Mouse (Mus musculus) spleen, embryonic (tissue): ENCODE results near the gene Igsf21.

ENCODE experiments used
- CTCF ChIA-PET: fragments of 350-600 bp; sonication (Branson Sonifier 250); formaldehyde crosslinking; loops from one replicate; lab custom pipeline; 2022; lab: Charles Lee

Igsf21 gene

GRCm38 (mm10) chr4:140143884-140144525 is 102.6 kb downstream of the Igsf21 start:
- CTCF ChIA-PET: no interaction called here

GRCm38 (mm10) chr4:140143178-140143577 is 103.4 kb downstream of the Igsf21 start:
- CTCF ChIA-PET: no interaction called here

DNA sequence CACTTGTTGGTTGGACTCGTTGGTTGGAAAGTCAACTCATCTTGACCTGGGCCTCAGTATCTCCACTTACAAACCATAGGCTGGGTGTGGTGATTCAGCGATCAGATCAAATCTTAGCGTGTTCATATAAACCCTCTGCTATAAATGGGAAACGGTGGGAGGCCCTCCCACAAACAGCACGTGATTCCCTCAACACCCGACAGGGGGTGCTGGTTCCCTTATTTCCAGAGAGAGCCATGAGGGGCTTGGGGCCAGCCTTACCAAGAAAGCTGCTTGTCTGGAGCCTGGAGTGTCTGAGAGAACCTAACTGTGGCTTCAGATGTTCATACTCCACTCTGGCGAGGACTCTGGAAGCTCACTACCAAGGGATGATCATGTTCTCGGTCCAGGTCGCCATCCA is 106.1 kb downstream of the Igsf21 start:
- CTCF ChIA-PET: no interaction called here

DNA sequence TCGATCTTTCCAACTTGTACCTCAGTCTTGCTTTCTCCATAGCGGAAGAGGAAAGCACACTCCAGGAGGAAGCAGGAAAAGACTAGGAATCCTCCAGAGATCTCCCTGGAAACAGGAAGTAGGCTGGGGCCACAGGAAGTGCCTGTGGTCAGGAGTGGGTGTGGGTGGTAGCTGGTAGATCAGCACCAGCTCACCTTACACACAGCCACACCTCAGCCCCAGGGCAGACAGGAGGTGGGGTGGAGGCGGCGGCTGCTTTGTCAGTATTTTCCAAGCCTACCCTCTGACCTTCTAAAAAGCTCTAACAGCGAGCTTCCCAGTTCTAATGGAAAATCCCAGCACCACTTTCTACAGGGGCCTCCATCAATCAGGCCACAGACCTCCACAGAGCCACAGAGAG is 107.7 kb downstream of the Igsf21 start:
- CTCF ChIA-PET: no interaction called here

GRCm38 (mm10) chr4:140131625-140132321 is 114.8 kb downstream of the Igsf21 start:
- CTCF ChIA-PET: no interaction called here

GRCm38 (mm10) chr4:140131201-140131600 is 115.4 kb downstream of the Igsf21 start:
- CTCF ChIA-PET: no interaction called here

- CTCF ChIA-PET: no interaction called here
Measured at GRCm38 (mm10) chr4:140129553-140130275, 116.9 kb downstream of the Igsf21 start.

- CTCF ChIA-PET: no interaction called here
Measured at GRCm38 (mm10) chr4:140128116-140128515, 118.5 kb downstream of the Igsf21 start.

DNA sequence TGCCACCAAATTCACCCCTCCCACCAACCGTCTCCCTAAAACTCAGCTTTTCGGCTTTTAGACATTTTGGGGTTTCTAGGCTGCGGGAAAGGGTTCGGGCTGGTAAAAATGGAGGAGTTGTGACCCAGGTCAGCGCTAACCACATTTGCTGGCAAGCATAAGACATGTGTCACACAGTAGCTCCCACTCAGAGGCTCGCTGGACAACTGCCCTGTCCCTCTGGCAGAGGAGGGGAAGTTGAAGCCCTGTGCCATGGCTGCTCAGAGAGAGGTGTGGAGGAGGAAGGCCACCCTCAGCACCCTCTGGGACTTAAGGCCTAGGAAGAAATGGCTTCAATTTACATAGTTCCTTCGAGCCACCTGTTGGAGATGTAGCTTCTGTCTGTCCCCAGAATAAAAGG is 120.8 kb downstream of the Igsf21 start:
- CTCF ChIA-PET: no interaction called here

DNA sequence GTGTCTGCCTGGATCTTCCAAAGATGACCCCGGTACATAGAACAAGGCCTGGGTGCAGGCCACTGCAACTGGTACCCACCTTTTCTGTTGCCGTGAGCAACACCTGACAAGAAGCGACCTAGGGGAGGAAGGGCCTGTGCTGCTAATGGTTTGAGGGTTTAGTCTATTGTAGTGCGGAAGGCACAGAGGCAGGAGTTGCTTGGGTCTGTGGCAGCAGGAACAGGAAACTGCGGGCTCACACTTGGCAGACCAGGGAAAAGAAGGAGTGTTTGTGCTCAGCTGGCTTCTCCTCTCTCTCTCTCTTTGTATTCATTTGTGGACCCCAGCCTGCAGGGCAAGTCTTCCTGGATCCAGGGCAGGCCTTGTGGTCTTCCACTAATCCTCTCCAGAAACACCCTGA is 124.0 kb downstream of the Igsf21 start:
- CTCF ChIA-PET: no interaction called here

DNA sequence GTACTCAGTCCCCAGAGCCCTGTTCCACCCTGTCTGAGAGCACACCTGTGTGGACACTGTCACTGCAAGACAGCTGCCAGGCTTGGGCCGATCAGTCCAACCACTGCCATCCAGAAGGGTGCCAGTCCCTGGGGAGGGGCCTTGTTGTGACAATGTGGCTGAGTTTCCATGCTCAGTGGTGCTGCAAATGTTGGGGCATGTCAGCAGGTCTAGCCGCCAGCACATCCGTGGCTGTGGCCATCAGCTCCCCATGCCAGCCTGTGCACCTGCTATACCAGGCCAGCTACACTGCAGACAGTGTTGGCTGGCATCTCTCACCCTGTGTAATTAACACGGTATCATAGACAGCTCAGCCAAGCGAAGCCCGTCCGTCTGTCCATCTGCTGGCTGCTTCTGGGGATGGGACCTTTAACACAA is 129.3 kb downstream of the Igsf21 start:
- CTCF ChIA-PET: no interaction called here

- CTCF ChIA-PET: no interaction called here
Measured at GRCm38 (mm10) chr4:140115756-140116155, 130.8 kb downstream of the Igsf21 start.

DNA sequence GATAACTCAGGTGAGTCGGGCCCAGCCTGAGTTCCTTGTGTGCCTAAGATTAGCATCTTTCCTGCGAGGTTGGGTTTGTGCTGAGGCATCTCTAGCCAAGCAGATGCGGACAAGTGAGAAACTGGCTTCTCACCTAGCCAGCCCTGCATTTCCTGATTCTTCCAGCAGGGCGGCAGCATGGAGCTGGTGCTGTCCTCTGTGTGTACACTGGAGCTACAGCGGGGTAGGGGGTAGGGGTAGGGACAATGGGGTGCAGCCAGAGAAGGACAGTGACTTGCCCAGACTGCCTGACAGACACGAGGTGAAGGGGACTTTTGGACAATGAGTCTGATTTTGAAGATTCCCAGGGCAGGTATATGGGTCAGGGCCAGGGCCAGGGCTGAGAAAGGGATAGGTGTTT is 131.5 kb downstream of the Igsf21 start:
- CTCF ChIA-PET: no interaction called here

DNA sequence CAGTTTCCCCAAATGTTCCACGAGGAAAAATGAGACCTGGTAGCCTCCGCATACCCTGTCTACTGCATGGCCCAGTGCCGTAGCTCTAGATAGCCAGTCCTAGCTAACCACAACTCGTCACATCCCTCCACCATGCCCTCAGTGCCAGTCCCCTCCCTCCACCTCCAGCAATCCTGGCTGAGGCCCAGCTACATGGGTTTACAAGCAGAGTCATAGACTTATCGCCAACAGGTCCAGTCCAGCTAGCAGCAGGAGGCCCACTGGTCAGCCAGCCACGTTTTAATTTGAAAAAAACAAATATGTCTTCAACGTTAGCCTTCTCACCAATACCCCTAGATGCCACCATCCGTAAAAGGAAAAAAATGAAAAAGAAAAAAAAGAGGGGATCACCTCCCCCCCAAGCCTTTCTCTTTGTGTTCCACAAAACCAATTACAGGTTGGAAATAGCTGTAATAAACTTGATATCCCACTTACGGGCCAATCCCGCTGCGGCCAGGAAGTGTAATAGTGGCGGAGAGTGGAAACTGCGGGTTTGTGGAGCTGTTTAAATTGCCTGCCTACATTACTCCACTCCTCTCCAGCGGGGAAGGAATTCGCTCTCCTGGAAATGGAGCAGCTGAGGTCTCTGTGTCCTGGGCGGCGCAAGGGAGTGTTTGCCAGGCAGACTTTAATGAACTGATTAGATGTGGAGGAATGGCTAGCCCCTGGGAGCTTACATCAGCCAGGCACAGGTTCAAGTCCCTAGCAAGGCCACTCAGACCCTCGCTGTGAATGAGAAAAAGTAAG is 132.7 kb downstream of the Igsf21 start:
- CTCF ChIA-PET: no interaction called here

GRCm38 (mm10) chr4:140109626-140109948 is 137.0 kb downstream of the Igsf21 start:
- CTCF ChIA-PET: no interaction called here

- CTCF ChIA-PET: no interaction called here
Measured at GRCm38 (mm10) chr4:140108871-140109625, 137.5 kb downstream of the Igsf21 start.

GRCm38 (mm10) chr4:140107161-140107560 is 139.4 kb downstream of the Igsf21 start:
- CTCF ChIA-PET: no interaction called here

- CTCF ChIA-PET: interaction anchor here (0.6 kb wide), 1 partner anchor 133 kb away, joined by 3 read pairs; no protein-coding TSS in a partner anchor
Measured at GRCm38 (mm10) chr4:140104795-140105194, 141.8 kb downstream of the Igsf21 start.

GRCm38 (mm10) chr4:140103341-140104027 is 143.1 kb downstream of the Igsf21 start:
- CTCF ChIA-PET: no interaction called here

- CTCF ChIA-PET: no interaction called here
Measured at GRCm38 (mm10) chr4:140102581-140103200, 143.9 kb downstream of the Igsf21 start.
